Mouse (Mus musculus): Measurements from ENCODE around the gene Tssk3. TPM values are rescaled to one million over a fixed set of nuclear protein-coding genes. Genes with fewer than 3 reads are reported as not detected.

Gene Tssk3
- total RNA-seq, 2 experiments from 2014 or later, result not detected

GRCm38 (mm10) chr4:129451471-129452169 lies 39.2 kb downstream of the Tssk3 start:
- DNase-seq (ENCODE audit: low spot score in 2 of 2), result no peak

- no peak for DNase-seq (ENCODE audit: low spot score in 2 of 2)
These were observed 40.0 kb downstream of the Tssk3 start for GRCm38 (mm10) chr4:129450851-129451250.

GRCm38 (mm10) chr4:129448713-129449112 lies 42.1 kb downstream of the Tssk3 start:
- no peak for DNase-seq (ENCODE audit: low spot score in 2 of 2)

- no peak for DNase-seq (ENCODE audit: low spot score in 2 of 2)
These were observed 42.9 kb downstream of the Tssk3 start for GRCm38 (mm10) chr4:129447778-129448563.

GRCm38 (mm10) chr4:129447360-129447759 lies 43.5 kb downstream of the Tssk3 start:
- no peak for DNase-seq (ENCODE audit: low spot score in 2 of 2)

GRCm38 (mm10) chr4:129441145-129441544 lies 49.7 kb downstream of the Tssk3 start:
- DNase-seq (ENCODE audit: low spot score in 2 of 2), result no peak

- peak; percentile 75 to 90 for DNase-seq (ENCODE audit: low spot score in 2 of 2)
These were observed 50.3 kb downstream of the Tssk3 start, which contains the start of gene Zbtb8b for GRCm38 (mm10) chr4:129440340-129441063. Zbtb8b (minus strand) TSS chr4:129440853.

Other genes starting within 250 kb of the Tssk3 start
- 10 to 100 TPM; 23.1 to 24.0 TPM for gene C77080, start 229.6 kb downstream of the Tssk3 start, total RNA-seq (2021)
- 1 to 10 TPM; 1.9 to 2.5 TPM for gene Sync, start 203.4 kb downstream of the Tssk3 start, total RNA-seq (2021)
- gene Rbbp4, start 155.7 kb downstream of the Tssk3 start, total RNA-seq (2021), result 100 to 1,000 TPM; 122 to 129 TPM
- gene Zbtb8os, start 155.3 kb downstream of the Tssk3 start, total RNA-seq (2021), result 10 to 100 TPM; 28.5 to 31.9 TPM
- gene Zbtb8a, start 112.9 kb downstream of the Tssk3 start, total RNA-seq (2021), result 1 to 10 TPM; 4.8 to 5.0 TPM
- gene Zbtb8b, start 50.2 kb downstream of the Tssk3 start, total RNA-seq (2021), result 1 to 10 TPM; 6.2 to 7.2 TPM
- 10 to 100 TPM; 59.8 to 62.7 TPM for gene Bsdc1, start 29.4 kb downstream of the Tssk3 start, total RNA-seq (2021)
- gene Fam229a, start 168 bp upstream of the Tssk3 start, total RNA-seq (2021), result under 1 TPM in 1 of 2 experiments, not detected in 1; 0.66 TPM
- 10 to 100 TPM; 58.3 to 84.6 TPM for gene Marcksl1, start 22.6 kb upstream of the Tssk3 start, total RNA-seq (2021)
- 10 to 100 TPM; 21.5 to 22.7 TPM for gene Hdac1, start 51.7 kb upstream of the Tssk3 start, total RNA-seq (2021)
- gene Lck, start 82.6 kb upstream of the Tssk3 start, total RNA-seq (2021), result 1 to 10 TPM; 1.2 to 4.4 TPM
- gene Fam167b, start 87.5 kb upstream of the Tssk3 start, total RNA-seq (2021), result under 1 TPM in 1 of 2 experiments, not detected in 1; 0.46 TPM
- 100 to 1,000 TPM; 124 to 128 TPM for gene Eif3i, start 109.6 kb upstream of the Tssk3 start, total RNA-seq (2021)
- gene Tmem234, start 109.6 kb upstream of the Tssk3 start, total RNA-seq (2021), result 10 to 100 TPM; 89.2 to 90.1 TPM
- gene Dcdc2b, start 123.2 kb upstream of the Tssk3 start, total RNA-seq (2021), result 1 to 10 TPM; 4.1 to 4.5 TPM
- 10 to 100 TPM; 25.9 to 27.2 TPM for gene Iqcc, start 128.1 kb upstream of the Tssk3 start, total RNA-seq (2021)
- 10 to 100 TPM; 45.9 to 53.5 TPM for gene Ccdc28b, start 132.9 kb upstream of the Tssk3 start, total RNA-seq (2021)
- gene Txlna, start 150.0 kb upstream of the Tssk3 start, total RNA-seq (2021), result 10 to 100 TPM; 41.2 to 42.4 TPM
- 10 to 100 TPM; 91.4 to 93.4 TPM for gene Kpna6, start 181.7 kb upstream of the Tssk3 start, total RNA-seq (2021)
- 10 to 100 TPM; 14.5 to 14.9 TPM for gene Tmem39b, start 205.8 kb upstream of the Tssk3 start, total RNA-seq (2021)